Mouse (Mus musculus) heart, postnatal 10 days (tissue): ENCODE measurements around the gene Gpm6a. TPM values are rescaled to one million over a fixed set of nuclear protein-coding genes. Genes with fewer than 3 reads are reported as not detected.

ENCODE experiments used
- DNase-seq, 2 experiments: peaks; one replicate each; pipeline ENCODE4 v3.0.0; 2021
- intact Hi-C: fragments of 180-260 bp; cut with DNase I; formaldehyde crosslinking; loops from one replicate; pipeline ENCODE4 v1.15.1; 2025
- total RNA-seq, 2 experiments: library from RNA; stranded (reverse); gene quantifications; 2 replicates each; pipeline ENCODE4 v1.2.3; 2021

Gene Gpm6a
- total RNA-seq = 10 to 100 TPM; 10.3 to 12.1 TPM

DNA sequence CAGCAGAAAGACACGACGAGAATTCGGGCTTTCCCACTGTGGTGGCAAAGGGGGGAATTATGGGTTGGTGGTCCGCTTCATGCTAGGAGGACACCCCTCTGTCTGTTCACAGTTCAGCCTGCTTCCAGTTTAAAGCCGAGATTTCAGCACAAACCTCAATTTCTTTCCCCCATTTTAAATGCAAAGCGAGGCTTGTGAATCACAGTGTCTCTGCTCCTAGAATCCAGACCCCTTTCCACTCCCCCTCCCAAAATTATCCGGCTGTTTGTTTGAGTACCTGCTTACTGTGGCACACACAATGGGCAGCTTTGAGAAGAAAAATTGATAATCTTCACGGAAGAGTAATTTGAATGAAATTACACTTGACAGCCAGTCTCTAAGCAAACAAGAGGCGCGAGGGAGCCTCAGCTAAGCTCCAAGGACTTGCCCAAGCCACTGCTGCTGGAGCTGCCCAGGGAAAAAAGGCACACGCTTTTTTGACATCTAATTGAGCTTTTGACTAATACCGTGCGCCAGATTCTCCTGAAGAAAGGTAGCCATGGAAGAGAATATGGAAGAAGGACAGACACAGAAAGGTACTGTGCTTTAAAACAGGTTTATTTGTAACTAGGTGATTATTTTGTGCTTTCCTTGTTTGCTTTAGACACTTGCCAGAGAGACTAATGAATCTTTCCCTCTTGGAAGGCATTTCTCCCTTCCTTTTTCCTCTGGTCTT, at the start of gene Gpm6a:
Gene Gpm6a, plus strand, starts transcription at position 103 of the 715 bp plus-strand sequence.
- no peak for DNase-seq
- intact Hi-C loops = no loop called here

DNA sequence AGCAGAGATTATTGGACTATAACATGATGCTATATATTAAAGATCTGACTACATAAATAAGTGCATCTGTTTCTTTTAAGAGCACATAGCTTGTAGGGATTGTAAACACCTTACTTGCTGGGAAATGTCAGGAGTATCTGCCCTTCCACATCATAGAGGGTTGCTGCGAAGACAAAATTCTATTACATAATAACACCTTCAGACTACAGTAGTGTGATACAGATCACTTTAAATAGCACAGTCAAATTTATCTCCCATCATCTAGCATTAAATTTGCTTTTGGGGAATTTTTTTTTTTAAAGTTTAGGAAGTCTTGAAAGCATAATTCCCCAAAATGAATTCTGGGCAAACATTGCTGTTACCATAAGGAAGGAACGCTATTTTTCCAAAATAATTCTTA, 41.8 kb upstream of the Gpm6a start:
- intact Hi-C loops = no loop called here

DNA sequence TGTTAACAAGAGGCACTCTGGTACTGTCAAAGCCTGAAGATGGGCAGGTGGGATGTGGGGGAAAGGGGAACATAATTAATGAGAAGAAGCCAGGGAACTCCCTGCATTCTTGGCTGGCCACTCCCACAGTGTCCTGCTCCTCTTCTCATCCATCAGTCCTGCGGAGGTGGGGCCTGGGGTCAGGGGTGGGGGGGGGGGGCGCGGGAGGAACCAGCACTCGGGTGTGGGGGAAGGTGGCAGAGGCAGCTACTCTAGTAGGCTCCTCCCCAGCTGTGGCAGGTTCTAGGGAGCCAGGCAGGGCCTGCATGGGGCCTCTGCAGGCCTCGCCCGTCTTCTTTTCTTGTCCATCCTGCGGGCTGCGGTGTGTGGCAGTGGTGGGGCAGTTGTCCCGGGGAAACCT, 36.9 kb upstream of the Gpm6a start:
- intact Hi-C loops = no loop called here
- DNase-seq = no peak

More for the DNA sequence above, 41.8 kb upstream of the Gpm6a start:
- DNase-seq = no peak

DNA sequence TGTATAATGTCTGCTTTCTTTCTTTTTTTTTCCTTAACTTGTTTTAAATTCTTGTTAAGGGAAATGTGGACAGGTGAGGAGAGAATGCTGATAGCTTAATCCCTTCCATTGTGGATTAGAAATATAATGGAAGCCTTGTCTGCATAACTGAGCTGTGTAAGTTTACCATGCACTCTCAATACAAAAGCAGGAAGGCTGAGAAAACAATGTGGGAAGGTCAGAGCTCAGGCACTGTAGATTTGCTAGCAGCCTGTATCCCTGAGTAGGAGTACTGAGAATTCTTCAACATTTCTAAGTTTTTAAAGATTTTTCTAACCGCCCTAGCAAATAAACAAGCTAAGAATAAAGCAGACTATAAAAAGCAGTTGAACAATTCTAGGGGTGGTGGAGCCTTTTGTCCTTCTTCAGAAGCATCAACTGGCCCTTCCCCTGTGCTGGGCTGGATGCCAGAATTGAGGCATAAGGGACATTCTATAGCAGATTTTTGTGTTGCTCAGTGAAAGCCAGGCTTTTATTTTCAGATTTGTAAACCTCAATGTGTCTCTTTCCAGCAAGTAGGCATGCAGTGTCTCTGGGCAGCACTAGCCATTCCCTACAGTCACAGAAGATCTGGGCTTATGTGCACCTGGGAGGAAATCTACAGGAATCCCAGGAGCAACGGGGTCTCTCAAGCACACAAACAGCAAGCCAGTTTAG, 32.3 kb upstream of the Gpm6a start:
- no peak for DNase-seq

DNA sequence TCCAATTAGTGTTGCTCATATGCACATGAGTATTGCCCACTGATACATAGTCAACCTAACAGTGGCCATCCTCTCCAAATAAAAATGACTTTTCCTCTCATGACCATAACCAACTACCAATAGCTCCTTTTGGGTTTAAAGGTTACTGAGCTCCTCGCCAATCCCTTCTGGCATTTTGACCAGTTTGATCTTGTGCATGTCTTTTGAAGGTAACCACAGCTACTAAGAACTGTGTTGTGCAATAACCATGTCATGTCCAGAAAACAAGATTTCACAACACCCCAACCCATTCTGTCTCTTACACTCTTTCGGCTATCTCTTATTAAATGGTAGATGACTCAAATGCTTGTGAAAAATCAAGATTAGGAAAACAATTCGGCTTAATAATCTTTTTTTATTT, 29.7 kb upstream of the Gpm6a start:
- intact Hi-C loops = no loop called here
- DNase-seq = no peak

More for the DNA sequence above, 32.3 kb upstream of the Gpm6a start:
- intact Hi-C loops = no loop called here

DNA sequence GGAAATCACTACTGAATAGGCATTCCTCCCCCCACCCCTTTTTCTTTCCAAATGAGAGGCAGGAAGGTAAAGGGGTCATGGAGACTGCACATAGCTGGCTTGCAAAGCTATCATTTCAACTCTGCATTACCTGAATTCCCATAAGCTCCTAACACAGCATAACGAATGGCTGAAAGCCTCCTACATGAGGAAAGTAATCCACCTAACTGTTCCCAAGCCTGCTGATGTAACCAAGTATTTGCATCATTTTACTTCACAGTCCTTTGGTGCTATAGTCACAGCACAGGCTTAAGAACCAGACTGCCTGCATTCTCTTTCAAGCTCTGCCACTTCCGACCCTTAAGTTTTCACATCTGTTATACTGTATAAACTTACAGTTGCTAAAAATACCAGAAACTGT, 22.3 kb upstream of the Gpm6a start:
- DNase-seq = no peak
- intact Hi-C loops = no loop called here

DNA sequence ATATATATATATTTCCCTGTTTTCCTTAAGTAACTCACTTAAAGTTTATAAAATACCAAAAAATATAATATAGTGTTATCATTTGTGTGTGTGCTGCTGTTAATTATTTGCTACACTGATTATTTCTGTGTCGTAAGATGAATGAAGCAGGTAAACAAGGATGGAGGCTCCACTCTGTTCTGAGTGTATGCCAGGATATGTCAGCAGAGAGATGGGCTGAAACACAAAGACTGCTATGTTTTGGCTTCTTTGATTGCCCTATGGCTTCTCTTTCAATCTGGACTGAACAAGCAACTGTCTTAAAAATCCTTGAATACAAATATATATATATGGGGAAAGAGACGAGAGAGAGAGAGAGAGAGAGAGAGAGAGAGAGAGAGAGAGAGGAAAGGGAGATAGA, 1.3 kb upstream of the Gpm6a start:
- intact Hi-C loops = no loop called here

DNA sequence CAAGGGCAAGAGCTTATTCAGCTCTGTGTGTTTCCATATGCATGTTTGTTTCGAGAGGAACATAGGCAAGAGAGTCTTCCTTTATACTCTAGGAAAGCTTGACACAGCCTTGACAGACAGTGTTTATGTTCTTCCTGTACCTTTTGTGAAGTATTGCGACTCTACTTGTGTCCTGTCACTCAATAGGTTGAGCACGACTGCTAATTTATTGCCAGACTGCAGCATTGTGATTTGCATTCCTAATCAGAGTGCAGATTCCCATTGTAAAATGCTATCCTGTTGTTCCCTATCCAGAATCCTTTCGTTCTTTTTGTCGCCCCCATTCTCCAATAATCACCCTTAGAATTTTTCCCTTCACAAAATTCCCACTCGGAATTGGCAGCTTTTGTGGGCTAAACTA, 613 bp upstream of the Gpm6a start:
- DNase-seq = no peak
- intact Hi-C loops = no loop called here

More for the DNA sequence above, 1.3 kb upstream of the Gpm6a start:
- DNase-seq = no peak

DNA sequence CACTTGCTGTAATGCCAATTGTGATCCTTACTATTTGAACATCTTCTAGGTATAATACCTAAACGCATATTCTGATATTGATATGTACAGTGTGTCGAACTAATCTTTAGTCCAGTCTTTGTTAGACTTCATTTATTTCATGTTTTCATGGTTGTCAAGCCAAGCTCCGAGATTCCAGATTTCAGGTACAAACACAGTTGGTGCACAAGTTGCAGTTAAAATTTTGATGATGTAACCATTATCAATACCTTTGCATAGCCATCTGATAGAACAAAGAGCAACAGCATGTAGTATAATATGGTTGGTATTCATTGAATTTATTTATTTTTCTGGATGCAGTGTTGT, 785 bp downstream of the Gpm6a start:
- DNase-seq = no peak
- intact Hi-C loops = no loop called here

DNA sequence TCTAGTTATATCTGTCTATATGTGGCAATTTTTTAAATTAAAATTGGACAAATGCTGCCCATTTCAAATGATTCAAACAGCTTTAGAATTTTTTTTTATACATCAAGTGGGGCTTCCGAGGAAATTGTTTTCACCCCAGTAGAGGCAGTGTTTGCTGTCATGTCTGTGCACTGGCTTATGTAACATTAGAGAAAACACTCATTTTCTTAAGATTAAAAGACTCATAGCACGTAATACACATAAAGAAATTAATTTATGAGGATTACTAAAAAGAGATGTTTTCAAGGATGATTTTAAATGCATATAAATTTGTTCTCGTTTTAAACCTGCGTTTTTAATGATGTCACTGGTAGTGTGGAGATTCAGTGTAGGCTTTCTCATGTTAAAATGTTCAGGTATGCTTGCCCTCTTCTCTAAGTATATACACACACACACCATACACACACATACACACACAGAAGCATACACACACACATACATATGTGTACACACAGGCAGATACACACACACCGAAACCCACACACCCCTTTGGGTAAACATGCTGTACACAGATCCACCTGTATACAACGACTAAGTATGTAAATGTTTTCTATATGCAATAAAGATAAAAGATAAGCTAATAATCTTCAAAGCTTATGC, 1.4 kb downstream of the Gpm6a start:
- intact Hi-C loops = no loop called here
- no peak for DNase-seq

DNA sequence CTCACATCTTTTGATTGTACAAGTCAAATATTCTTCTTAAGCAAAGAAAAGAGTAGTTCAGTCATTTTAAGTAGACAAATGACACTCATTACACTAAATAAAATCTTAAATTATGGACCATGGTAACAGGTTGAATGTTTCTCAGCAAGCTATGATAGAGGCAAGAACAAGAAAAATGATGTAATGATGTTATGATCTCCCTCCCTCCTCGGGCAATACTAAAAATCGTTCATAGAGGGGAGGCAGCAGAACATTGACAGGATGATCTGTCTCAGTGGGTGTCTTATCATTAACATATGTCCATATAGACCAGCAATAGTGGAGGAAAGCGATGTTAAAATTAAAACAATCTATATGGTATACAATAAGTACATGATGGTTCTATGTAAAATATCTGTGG, 2.1 kb downstream of the Gpm6a start:
- DNase-seq = no peak
- intact Hi-C loops = no loop called here

DNA sequence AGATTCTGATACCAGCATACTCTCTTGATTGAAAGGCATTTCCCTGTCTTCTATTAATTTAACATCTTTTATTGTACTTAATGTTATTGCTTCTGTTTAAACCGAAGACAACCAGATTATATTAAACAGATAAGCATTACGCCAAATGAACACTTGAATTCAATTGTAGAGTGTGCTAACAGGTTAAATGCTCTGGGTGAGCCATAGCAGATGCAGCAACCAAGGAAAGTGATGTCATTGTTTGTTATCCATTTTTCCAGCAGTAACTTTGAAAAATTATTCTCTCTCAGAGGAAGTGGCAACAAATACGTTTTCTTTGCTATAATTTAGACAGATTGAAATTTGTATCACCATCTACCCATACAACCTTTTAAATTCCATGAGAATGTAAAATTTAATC, 2.9 kb downstream of the Gpm6a start:
- intact Hi-C loops = no loop called here
- DNase-seq = no peak

DNA sequence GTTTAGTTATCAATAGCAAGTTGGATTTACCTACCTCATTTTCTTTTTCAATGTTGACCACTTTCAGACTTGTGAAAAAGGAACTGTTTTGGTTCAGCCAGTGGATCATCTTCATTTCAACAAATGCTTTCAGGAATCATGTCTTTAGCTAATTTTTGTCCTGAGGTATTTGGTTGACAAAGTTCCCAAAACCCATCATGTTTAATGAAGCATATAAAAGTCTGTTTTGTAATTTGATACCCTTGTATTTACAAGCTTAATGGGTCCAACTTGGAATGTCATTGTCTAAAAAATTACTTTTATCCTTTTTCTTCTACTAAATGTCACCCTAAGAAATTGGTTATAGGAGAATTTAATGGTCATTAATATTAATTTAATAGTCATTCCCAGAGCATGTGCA, 6.9 kb downstream of the Gpm6a start:
- no peak for DNase-seq
- intact Hi-C loops = no loop called here

DNA sequence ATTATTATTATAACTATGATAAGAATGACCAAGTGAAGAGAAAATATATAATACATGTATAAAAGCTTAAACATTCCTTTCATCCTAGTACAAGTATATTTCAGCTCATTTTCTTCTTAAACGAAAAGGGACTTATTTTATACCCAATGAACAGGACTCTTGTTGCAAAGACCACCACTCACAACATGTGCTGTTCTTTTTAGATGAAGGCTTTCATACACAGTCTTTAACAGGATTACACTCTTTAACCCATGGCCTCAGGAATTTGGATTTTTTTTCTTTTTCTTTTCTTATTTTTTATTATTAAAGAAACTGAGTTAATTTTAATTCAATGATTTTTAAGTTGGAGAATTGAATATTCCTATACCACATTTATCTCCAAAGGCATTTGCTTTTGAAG, 20.4 kb downstream of the Gpm6a start:
- intact Hi-C loops = no loop called here
- DNase-seq = no peak

DNA sequence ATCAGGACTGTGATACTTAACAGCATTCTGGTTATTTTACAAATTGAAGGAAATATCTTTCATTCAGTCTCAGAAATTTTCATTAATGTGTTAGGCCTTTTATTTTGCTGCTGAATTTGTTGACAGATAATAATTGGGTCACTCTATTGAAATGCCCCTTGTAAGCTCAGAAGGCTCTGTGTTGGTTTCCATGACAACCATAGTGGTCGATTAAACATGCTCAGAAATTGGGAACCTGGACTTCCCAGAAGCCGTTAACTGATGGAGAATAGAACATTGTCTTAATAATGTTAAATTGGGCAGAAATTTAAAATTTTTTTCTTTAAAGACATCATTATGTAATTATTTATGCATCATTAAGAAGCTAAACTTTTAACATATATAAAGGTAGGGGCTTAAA, 20.9 kb downstream of the Gpm6a start:
- no peak for DNase-seq
- intact Hi-C loops = no loop called here

DNA sequence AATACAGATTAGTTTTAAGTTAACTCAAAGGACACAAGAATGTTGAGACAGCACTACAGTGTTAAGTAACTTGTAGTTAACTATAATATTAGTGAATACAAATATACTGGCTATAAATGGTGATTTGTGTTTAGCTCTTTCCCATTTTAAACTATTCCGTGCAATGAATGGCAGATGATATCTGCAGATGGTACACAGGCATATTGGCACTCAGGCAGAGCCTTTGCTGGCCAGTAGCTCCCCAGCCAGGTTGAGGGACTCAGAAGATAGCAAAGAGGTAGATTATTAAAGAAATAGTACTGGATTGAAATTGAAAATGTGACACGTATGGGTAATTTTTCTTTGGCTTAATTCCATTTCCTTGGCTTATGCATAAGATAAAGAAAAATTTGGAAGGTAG, 21.3 kb downstream of the Gpm6a start:
- DNase-seq = no peak
- intact Hi-C loops = no loop called here

DNA sequence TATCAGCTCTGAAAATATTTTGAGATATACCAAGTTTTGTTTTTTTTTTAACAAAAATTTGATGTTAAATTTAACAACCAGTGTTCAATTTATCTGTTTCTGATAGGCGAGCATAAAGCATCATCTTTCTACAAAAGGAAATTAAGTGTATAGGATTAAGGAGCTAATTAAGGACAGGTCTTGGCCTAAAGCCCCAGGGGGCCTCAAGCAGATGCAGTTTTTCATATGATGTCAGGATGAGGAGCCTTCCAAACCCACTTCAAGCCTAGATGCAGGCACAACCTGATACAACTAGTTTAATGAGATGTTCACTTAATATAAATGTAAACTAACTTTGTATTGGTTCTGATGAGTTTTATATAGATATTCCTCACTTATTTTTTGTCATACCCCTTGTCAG, 22.0 kb downstream of the Gpm6a start:
- DNase-seq = no peak
- intact Hi-C loops = no loop called here

DNA sequence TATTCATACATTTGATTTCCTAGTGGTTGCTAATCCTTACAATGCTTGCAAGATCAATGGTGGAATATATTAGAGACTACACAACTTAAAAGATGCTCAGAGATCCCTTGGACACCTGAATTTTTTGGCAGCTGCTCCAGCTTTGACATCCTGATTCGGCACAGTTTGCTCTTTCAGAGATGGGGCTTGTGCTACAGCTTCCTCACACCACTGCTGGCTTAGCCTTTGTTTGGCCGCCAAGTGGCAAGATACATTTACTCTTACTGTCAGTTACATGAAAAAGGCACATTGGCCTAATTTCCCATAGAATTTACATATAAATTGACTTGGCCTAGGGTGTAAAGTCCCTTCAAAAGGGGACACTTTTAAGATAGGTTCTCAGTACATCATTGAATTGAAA, 32.1 kb downstream of the Gpm6a start:
- DNase-seq = no peak
- intact Hi-C loops = no loop called here

DNA sequence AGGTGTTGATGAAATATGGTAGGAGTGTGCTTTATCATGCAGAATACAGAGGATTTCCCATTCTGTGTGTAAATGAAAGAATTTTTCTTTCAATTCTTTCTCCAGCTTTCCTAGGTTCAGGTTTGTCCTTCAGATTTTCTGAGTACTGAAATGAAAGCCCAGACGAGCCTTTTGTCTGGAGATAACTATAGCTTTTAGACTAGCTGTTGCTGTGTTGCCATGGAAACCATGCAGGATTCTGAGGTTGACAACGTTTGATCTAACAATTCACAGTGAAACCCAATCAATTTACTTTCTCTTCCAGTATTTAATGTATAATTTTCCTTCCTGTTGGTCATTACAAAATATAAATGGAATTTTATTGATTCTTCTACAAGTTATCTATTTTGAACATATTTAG, 34.5 kb downstream of the Gpm6a start:
- intact Hi-C loops = no loop called here
- no peak for DNase-seq

DNA sequence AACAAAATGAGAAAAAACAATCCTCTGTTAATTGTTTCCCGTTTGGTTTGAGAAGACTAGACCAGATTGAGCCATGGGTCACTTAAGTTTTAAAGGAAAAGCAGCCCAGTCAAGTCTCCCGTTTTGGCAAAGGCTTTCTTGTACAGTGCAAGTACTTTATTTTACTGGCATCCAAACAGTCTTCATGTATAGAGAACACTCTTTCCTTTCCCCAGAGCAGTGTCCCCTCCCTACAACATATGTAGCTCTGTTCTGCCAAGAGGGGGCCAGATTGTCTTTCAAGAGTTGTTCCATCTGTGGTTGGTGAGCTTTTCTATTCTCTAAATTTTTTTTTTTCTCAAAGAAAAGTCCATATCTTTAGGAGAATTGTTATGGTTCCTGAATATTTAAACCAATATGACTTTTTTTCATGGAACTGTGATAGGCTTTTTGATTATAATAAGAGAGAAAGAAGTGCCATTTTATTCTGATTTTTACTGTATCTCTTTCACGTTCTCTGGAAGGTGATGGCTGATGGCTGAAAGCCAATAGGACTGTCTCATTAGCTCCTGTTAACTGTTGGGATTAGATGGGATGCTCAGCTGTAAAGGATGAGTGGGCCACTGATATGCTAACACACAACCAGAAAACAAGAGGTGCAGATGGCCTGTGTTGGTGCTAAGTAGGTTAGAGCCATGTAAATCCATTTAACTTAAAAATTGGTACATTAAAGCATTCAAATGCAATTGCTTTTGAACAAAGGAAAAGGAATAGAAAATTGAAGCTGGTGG, 37.4 kb downstream of the Gpm6a start:
- no peak for DNase-seq

DNA sequence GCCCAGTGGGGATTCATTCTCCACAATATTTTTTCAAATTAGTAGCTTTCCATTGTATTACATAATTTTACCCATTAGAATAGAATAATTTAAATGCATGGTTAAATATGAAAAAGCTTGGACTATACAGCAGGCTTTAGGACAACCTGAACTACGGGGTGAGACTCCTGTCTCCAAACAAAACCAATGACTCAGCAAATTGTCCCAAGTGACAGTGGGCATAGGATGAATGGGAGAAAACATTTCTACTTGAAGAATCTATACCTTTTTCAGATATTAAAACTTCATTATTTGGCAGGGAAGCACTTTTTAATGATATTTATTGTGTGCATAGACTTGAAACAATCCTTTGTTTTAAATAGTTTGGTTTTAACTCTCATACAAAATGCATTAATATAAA, 41.0 kb downstream of the Gpm6a start:
- no peak for DNase-seq
- intact Hi-C loops = no loop called here

More for the DNA sequence above, 37.4 kb downstream of the Gpm6a start:
- intact Hi-C loops = no loop called here
